Mouse (Mus musculus) G1E (cell line): ENCODE measurements around the gene Chaf1a.

Source experiments
- CTCF ChIP-seq: IDR thresholded peaks from 2 replicates; pipeline ENCODE4 v1.5.1; 2012; ENCODE audit warnings: low read depth, low read length, inconsistent platforms, mixed read lengths
- GATA1 ChIP-seq: IDR thresholded peaks from 2 replicates; pipeline ENCODE4 v1.6.1; 2012; ENCODE audit warnings: borderline replicate concordance, low read length, inconsistent platforms, mixed read lengths
- GATA2 ChIP-seq: IDR thresholded peaks from 2 replicates; pipeline ENCODE4 v1.6.1; 2012; ENCODE audit warnings: low read depth, low read length, inconsistent platforms, borderline replicate concordance
- POLR2AphosphoS5 ChIP-seq: IDR thresholded peaks from 2 replicates; pipeline ENCODE4 v1.6.1; 2012; ENCODE audit warnings: low read depth, low read length, inconsistent platforms; ENCODE audit not compliant: insufficient replicate concordance

GRCm38 (mm10) chr17:56098180-56098579, 57.9 kb downstream of the Chaf1a start:
- no peak for TF ChIP-seq POLR2AphosphoS5
- TF ChIP-seq CTCF: no peak
- TF ChIP-seq GATA2: no peak
- TF ChIP-seq GATA1: no peak
